Mouse (Mus musculus) spleen, postnatal 4 days (tissue): ENCODE measurements around the gene Cyb5r2.
A peak's percentile ranks its signal among the peaks of the same experiment; 100 is the strongest.

Experiments used
- DNase-seq, 2 experiments: peaks; one replicate each; pipeline ENCODE4 v3.0.0; 2022; ENCODE audit warnings: low spot score in 2 of 2

Cyb5r2 gene

GRCm38 (mm10) chr7:107757308-107758151, at the start of gene Cyb5r2:
Cyb5r2 (minus strand) TSS chr7:107758032.
- no peak for DNase-seq

DNA sequence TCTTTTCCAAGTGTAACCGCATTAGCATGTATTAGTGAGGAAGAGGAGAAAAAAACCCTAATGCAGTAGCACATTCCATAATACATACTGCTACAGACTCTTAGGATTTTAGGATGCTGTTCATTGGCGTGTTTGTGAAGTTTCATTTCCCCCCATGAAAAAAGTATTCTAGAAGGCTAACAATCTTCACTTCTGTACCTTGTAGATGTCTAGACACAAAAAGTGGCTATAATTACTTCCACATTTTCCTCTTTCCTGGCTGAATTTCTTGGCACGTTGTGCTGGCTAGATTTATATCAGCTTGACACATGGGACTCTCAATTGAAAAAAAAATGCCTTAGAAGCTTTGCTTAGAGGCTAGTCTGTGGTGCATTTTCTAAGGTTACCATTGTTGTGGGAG, 44.3 kb upstream of the Cyb5r2 start:
- no peak for DNase-seq

- no peak for DNase-seq
Measured at GRCm38 (mm10) chr7:107801108-107801507, 43.3 kb upstream of the Cyb5r2 start, which contains the start of gene Ovch2. Ovch2 (minus strand) TSS chr7:107801208.

DNA sequence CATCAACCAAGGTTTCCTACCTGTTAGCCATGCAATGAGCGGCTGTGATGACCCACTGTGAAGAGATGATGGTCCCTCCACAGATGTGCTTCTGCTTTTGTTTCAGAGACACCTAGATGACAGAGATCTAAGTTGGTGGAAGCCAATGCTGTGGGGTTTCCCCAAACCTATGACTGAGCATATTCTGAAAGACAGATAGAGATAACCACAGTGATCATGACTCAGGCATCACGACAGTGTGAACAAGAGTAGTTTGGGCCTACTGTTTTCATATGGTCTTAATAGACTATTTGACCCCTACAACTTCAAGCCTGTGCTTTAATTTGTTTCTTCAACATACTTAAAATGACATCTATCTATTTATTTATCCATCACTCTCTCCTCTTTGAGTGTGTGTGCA, 38.7 kb upstream of the Cyb5r2 start:
- no peak for DNase-seq

GRCm38 (mm10) chr7:107787977-107788620, 30.3 kb upstream of the Cyb5r2 start:
- DNase-seq = no peak

GRCm38 (mm10) chr7:107779611-107780010, 21.8 kb upstream of the Cyb5r2 start:
- DNase-seq = no peak

DNA sequence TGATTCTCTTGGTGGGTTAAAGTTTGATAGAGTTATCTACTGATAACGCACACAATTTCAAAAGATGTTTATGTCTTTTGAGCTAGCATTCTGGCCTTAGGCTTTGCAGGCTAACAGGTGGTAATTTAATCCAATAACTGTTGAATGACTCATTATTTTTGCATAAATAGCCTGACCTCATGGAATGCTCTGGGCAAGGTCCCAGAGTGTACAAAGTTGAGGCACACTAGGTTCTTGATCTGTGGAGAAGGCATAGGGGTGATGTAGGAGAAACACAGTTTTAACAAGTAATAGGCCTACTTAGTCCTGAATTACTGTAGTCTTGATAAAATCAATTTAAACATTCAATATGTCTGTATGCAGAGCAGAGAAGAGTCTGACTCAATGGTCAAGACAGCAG, 20.4 kb upstream of the Cyb5r2 start:
- no peak for DNase-seq

DNA sequence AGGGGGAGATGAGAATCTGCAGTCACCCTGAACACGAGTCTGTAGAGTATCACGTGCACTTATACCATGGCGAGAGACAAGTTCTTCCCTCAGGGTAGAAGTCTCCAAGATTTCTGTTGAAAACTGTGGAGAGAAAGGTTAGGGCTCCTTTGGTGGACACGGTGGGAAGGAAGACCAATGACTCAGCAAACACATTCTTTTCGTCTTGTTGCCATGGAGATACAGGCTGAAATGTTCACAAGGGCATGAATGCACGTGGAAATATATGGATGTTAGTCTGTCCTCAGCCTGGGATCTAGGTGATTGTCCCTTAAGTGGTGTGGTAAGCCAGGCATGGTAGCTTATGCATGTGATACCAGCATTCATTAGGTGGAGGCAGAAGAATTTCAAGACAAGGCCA, 13.0 kb upstream of the Cyb5r2 start:
- no peak for DNase-seq

GRCm38 (mm10) chr7:107756748-107757147, 1.1 kb downstream of the Cyb5r2 start:
- no peak for DNase-seq

GRCm38 (mm10) chr7:107755905-107756304, 1.9 kb downstream of the Cyb5r2 start:
- no peak for DNase-seq

- no peak for DNase-seq
Measured at GRCm38 (mm10) chr7:107752031-107752520, 5.8 kb downstream of the Cyb5r2 start.

DNA sequence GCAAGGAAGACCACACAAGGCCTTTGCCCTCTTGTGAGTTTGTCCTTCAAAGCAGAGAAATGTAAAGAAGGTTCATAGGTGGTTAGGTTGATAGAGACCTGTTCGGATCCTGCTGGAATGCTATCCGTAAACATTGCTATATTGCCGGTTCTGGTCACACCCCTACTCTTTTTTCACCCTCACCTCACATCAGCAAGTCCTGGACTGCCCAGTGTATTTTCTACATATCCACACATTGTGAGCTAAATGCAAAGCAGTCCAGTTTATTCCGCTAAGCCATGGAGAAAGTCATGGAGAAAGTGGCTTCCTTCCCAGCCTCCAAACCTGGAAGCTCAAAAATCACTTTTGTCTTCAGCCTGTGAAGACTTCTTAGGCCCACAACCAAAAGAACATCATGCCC, 8.1 kb downstream of the Cyb5r2 start:
- no peak for DNase-seq

DNA sequence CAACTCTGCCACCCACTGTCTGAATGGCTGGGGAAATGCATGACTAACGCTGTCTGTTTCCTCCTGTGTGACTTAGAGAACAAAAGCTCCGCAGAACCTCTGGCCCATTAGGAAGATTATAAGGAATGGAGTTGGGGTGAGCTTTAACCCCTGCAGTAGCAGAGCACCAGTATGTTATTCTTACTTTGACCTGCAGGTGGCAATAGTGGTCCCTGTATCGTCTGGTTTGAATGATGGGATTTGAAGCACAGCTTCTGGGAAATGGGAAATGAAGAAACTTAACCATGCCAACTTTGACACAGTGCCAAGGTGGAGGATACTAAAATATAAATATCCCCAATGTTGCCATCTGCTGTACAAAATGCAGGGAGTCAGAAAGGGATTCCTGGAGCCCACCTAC, 8.6 kb downstream of the Cyb5r2 start:
- no peak for DNase-seq

GRCm38 (mm10) chr7:107747954-107748353, 9.9 kb downstream of the Cyb5r2 start:
- DNase-seq = peak; percentile 46 to 83

DNA sequence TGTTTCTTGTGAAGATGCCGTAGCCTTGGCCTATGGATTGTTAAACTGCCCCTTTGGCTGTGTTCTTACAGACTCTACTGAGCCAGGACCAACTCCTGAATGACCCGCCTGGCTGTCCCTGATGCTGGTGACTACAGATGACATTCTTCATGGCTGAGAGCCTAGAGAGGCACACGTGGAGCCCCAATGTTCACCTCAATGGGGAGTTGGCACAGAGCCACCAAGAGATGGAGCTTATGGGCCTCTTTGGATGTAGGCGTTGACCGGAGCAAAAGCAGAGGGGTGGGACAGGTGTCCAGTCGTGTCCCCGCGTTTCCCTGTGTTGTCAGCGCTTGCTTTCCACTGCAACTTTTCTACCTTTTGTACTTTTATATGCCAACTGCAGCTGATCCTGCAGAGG, 10.4 kb downstream of the Cyb5r2 start:
- DNase-seq = no peak

GRCm38 (mm10) chr7:107746036-107746435, 11.8 kb downstream of the Cyb5r2 start:
- DNase-seq = no peak

DNA sequence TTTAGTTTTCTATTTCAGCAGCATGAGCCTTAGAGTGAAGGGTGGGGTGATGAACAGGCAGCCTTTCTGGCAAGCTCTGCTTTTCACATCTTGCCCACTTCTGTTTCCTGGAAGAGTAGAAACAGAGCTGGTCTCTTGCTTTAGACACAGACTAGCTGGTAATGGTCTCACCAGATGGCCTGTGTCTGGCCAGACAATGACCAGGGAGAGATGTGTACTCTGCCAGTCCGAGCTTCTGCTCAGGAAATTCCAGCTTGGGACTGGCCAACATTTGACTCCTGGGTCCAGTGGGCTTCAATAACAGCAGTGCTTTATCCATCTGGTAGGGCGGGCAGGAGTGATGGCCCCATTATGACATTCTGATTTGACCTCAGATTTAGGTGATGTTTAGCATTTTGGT, 12.7 kb downstream of the Cyb5r2 start:
- no peak for DNase-seq

- DNase-seq = no peak
Measured at GRCm38 (mm10) chr7:107744454-107744853, 13.4 kb downstream of the Cyb5r2 start.

GRCm38 (mm10) chr7:107742963-107743465, 14.8 kb downstream of the Cyb5r2 start:
- DNase-seq = no peak

GRCm38 (mm10) chr7:107738726-107739125, 19.1 kb downstream of the Cyb5r2 start:
- DNase-seq = no peak

- no peak for DNase-seq
Measured at GRCm38 (mm10) chr7:107733162-107733561, 24.7 kb downstream of the Cyb5r2 start.

DNA sequence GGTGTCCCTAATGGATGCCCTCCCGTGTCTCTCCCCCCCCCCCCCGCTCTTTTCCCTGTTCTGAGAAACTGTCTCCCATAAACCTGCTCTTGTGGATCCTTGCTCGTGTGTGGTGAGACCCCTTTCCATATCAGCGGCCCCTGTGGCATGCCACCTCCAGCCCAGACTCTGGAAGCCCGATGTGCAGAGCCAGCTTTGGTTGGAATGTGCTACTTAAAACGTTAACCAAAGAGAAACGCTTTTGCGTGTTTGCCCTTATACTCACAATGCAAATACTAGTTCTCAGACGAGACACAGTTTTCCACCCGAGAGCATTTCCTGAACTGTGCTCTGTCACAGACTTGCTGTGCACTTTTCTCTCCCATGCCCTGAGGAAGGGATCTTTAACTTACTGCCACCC, 27.2 kb downstream of the Cyb5r2 start:
- no peak for DNase-seq

GRCm38 (mm10) chr7:107727538-107727937, 30.3 kb downstream of the Cyb5r2 start:
- no peak for DNase-seq
